9 mouse cellular contexts compared by ENCODE assay signal in the genomic region with DNA sequence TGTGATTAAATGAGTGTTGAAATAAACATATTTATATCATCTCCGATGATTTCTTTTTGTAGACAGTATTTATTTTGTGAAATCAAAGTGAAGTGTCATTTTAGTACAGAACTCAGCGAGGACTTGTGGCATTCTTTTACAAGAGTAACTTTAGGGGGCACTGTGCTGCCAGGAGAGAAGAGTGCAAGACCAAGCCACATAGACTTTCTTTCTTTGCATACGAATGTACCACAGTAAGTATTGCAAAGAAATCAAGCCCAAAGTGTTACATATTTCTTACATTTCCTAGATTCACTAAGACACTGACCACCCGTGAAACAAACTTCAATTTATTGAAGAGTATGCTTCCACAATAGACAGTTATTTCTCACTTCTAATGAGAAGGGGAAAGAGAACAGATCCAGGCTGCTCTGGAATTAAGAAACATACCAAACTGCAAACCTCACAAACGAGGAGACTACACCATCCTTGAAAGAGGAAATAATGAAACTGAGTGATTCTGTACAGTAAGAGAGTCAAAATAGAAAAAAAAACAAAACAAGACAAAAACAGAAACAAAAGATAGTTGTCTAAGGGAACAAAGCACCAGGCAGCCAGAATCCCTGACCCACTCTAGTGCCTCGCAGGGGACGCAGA.
DNase-seq lines count a peak whose midpoint lies in the region; ATAC-seq and TF ChIP-seq lines count a peak whose summit lies in the region.
"Had no signal": no experiment of that assay in that cellular context is flagged by ENCODE, and none has a peak within 500 bp of the region (broad histone marks: within the 10 kb centered on the region; RNA-seq: fewer than 3 reads in every experiment).

No protein-coding gene starts in this region.

- no peak overlapping the region for H3K27ac ChIP-seq in embryonic facial prominence, embryonic 11.5 days (replicated peaks; ENCODE audit: low read depth, low read length)
- H3K27ac ChIP-seq in embryonic facial prominence, embryonic 10.5 days (replicated peaks), result no peak overlapping the region
- no peak overlapping the region for H3K27ac ChIP-seq in lung, postnatal 0 days (ENCODE audit: low read length)
- no peak overlapping the region for H3K27ac ChIP-seq in intestine, embryonic 15.5 days

- no peaks in the 10 kb centered on the region for H3K9me3 ChIP-seq in embryonic facial prominence, embryonic 11.5 days (replicated peaks; ENCODE audit: control insufficient read depth, low read length)
- no peaks in the 10 kb centered on the region for H3K9me3 ChIP-seq in embryonic facial prominence, embryonic 10.5 days
- H3K9me3 ChIP-seq in lung, postnatal 0 days (ENCODE audit: low read length), result no peaks in the 10 kb centered on the region
- no peaks in the 10 kb centered on the region for H3K9me3 ChIP-seq in intestine, embryonic 15.5 days

- TF ChIP-seq CTCF in lung, postnatal 0 days (IDR thresholded peaks at IDR 0.05), result peak; percentile 60

- no peaks in the 10 kb centered on the region for H3K4me1 ChIP-seq in embryonic facial prominence, embryonic 11.5 days (ENCODE audit: control insufficient read depth, insufficient read depth, low read length)
- no peaks in the 10 kb centered on the region for H3K4me1 ChIP-seq in embryonic facial prominence, embryonic 10.5 days
- no peaks in the 10 kb centered on the region for H3K4me1 ChIP-seq in lung, postnatal 0 days (ENCODE audit: insufficient read depth, low read depth, low read length)
- H3K4me1 ChIP-seq in intestine, embryonic 15.5 days (replicated peaks), result no peaks in the 10 kb centered on the region

- no peak overlapping the region for H3K9ac ChIP-seq in embryonic facial prominence, embryonic 11.5 days (replicated peaks; ENCODE audit: low read length)
- no peak overlapping the region for H3K9ac ChIP-seq in lung, postnatal 0 days (replicated peaks; ENCODE audit: low read depth)
- no peak overlapping the region for H3K9ac ChIP-seq in intestine, embryonic 15.5 days

- no peak for ATAC-seq in embryonic facial prominence, embryonic 11.5 days (replicated peaks; ENCODE audit: insufficient number of reproducible peaks, low FRiP score, low TSS enrichment, low read depth)
- no peak for ATAC-seq in lung, postnatal 0 days
- ATAC-seq in intestine, embryonic 15.5 days, result no peak

- H3K4me2 ChIP-seq in embryonic facial prominence, embryonic 11.5 days (ENCODE audit: low read depth, low read length), result no peak overlapping the region
- H3K4me2 ChIP-seq in lung, postnatal 0 days (replicated peaks; ENCODE audit: low read depth, low read length), result no peak overlapping the region
- H3K4me2 ChIP-seq in intestine, embryonic 15.5 days (replicated peaks), result no peak overlapping the region

- peak; percentile 63 for DNase-seq in embryonic facial prominence, embryonic 11.5 days (ENCODE audit: low spot score)
- no peak for DNase-seq in embryonic facial prominence, embryonic 10.5 days (ENCODE audit: low spot score)
- peak; percentile 64 for DNase-seq in lung, postnatal 0 days (ENCODE audit: low spot score)
- no peak for DNase-seq in lung, adult 18-20 months
- DNase-seq in layer of hippocampus, adult 9-10 months (ENCODE audit: low spot score), result peak; percentile 37
- peak; percentile 54 for DNase-seq in telencephalon, adult 2 months (ENCODE audit: low read depth, low spot score)
- DNase-seq in gastrocnemius, postnatal 10 days, result no peak

- H3K27me3 ChIP-seq in embryonic facial prominence, embryonic 11.5 days (ENCODE audit: control insufficient read depth, insufficient read depth, low read length), result no peaks in the 10 kb centered on the region
- H3K27me3 ChIP-seq in embryonic facial prominence, embryonic 10.5 days (replicated peaks; ENCODE audit: low read depth, poor library complexity, severe bottlenecking), result no peaks in the 10 kb centered on the region
- H3K27me3 ChIP-seq in lung, postnatal 0 days (replicated peaks; ENCODE audit: insufficient read depth, low read length), result no peaks in the 10 kb centered on the region
- no peaks in the 10 kb centered on the region for H3K27me3 ChIP-seq in intestine, embryonic 15.5 days (replicated peaks)
- H3K27me3 ChIP-seq: CH12.LX had no signal

- no peaks in the 10 kb centered on the region for H3K36me3 ChIP-seq in embryonic facial prominence, embryonic 11.5 days (replicated peaks; ENCODE audit: control insufficient read depth, insufficient read depth, low read depth, low read length)
- H3K36me3 ChIP-seq in embryonic facial prominence, embryonic 10.5 days (replicated peaks), result no peaks in the 10 kb centered on the region
- H3K36me3 ChIP-seq in lung, postnatal 0 days (ENCODE audit: insufficient read depth, low read length), result no peaks in the 10 kb centered on the region
- H3K36me3 ChIP-seq in intestine, embryonic 15.5 days, result no peaks in the 10 kb centered on the region

- no peak for TF ChIP-seq EP300 in lung, postnatal 0 days (IDR thresholded peaks at IDR 0.05)

- 31% methylated on average over 7 of the region's 7 CpGs for WGBS in embryonic facial prominence, embryonic 11.5 days
- 33% methylated on average over 7 of the region's 7 CpGs for WGBS in embryonic facial prominence, embryonic 10.5 days
- WGBS in lung, postnatal 0 days, result 24% methylated on average over 7 of the region's 7 CpGs
- 37% methylated on average over 7 of the region's 7 CpGs for WGBS in intestine, embryonic 15.5 days

- no peak overlapping the region for H3K4me3 ChIP-seq in embryonic facial prominence, embryonic 11.5 days (ENCODE audit: low read depth, low read length)
- H3K4me3 ChIP-seq in embryonic facial prominence, embryonic 10.5 days, result no peak overlapping the region
- no peak overlapping the region for H3K4me3 ChIP-seq in lung, postnatal 0 days (ENCODE audit: low read depth, low read length)
- H3K4me3 ChIP-seq in intestine, embryonic 15.5 days (replicated peaks), result no peak overlapping the region

Comparison
In these comparisons a context has a peak if more than half of its experiments do, and no peak if none do; other contexts are left out.
1. DNase-seq: peak in embryonic facial prominence, embryonic 11.5 days (single experiment), lung, postnatal 0 days (single experiment), layer of hippocampus, adult 9-10 months (single experiment) and telencephalon, adult 2 months (single experiment); none in embryonic facial prominence, embryonic 10.5 days (single experiment), lung, adult 18-20 months (0 of 2) and gastrocnemius, postnatal 10 days (single experiment).